Mouse (Mus musculus): ENCODE results near the gene Bmx. TPM values are rescaled to one million over a fixed set of nuclear protein-coding genes. Genes with fewer than 3 reads are reported as not detected.

Bmx gene
- polyA plus RNA-seq, 1 experiment from 2014 or later: 0.12 TPM

GRCm38 (mm10) chrX:164175311-164175710, 82.7 kb downstream of the Bmx start:
- WGBS: 94% methylated on average over 1 of the region's 1 CpGs
- H3K36me3 ChIP-seq: no peaks in the 10 kb centered on the region
- H3K4me3 ChIP-seq (replicated peaks): no peak overlapping the region
- H3K9me3 ChIP-seq (replicated peaks): no peaks in the 10 kb centered on the region
- H3K27ac ChIP-seq (replicated peaks): no peak overlapping the region
- no peak overlapping the region for H3K9ac ChIP-seq (replicated peaks)
- 0 out of 2 replicates have a peak, but pooled peaks cover 2% of the 10 kb centered on the region for H3K27me3 ChIP-seq (replicated peaks)
- H3K4me1 ChIP-seq: no peaks in the 10 kb centered on the region
- H3K4me2 ChIP-seq: no peak overlapping the region
- no peak for ATAC-seq (ENCODE audit: low FRiP score)

- Histone ChIP-seq H3K9ac (replicated peaks) (no peak overlapping the region), H3K36me3 (no peaks in the 10 kb centered on the region), H3K4me1 (no peaks in the 10 kb centered on the region), H3K4me2 (no peak overlapping the region), H3K4me3 (replicated peaks) (no peak overlapping the region), H3K27me3 (replicated peaks) (0 out of 2 replicates have a peak, but pooled peaks cover 2% of the 10 kb centered on the region), H3K9me3 (replicated peaks) (no peaks in the 10 kb centered on the region), H3K27ac (replicated peaks) (no peak overlapping the region)
- no peak for ATAC-seq (ENCODE audit: low FRiP score)
- 97% methylated on average over 4 of the region's 4 CpGs for WGBS
Measured at GRCm38 (mm10) chrX:164173880-164174279, 84.1 kb downstream of the Bmx start.

DNA sequence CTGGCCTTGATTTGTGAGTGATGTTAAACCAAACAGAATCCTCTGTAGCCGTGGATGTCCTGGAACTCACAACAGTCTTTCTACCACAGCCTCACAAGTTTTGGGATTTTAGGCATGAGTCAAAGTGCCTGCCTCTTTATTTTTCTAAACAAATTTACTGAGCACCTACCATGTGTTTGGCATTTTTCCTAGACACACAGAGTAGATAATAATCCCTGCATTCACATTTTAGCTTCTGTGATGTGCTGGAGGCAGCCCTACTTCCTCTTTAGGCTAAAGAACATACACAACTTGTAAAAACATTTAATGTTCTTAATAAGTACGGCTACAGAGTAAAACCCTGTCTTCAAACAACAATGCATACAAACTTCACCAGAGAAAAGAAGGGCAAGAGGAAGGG, 87.0 kb downstream of the Bmx start:
- no peak for ATAC-seq (ENCODE audit: low FRiP score)
- Histone ChIP-seq H3K27me3 (replicated peaks) (0 out of 2 replicates have a peak, but pooled peaks cover 5% of the 10 kb centered on the region), H3K4me2 (no peak overlapping the region), H3K36me3 (no peaks in the 10 kb centered on the region), H3K9ac (replicated peaks) (no peak overlapping the region), H3K4me1 (no peaks in the 10 kb centered on the region), H3K4me3 (replicated peaks) (no peak overlapping the region), H3K27ac (replicated peaks) (no peak overlapping the region), H3K9me3 (replicated peaks) (no peaks in the 10 kb centered on the region)
- 81% methylated on average over 2 of the region's 2 CpGs for WGBS

GRCm38 (mm10) chrX:164164681-164165080, 93.3 kb downstream of the Bmx start:
- Histone ChIP-seq H3K27ac (replicated peaks) (no peak overlapping the region), H3K36me3 (no peaks in the 10 kb centered on the region), H3K9ac (replicated peaks) (no peak overlapping the region), H3K4me3 (replicated peaks) (no peak overlapping the region), H3K4me1 (no peaks in the 10 kb centered on the region), H3K9me3 (replicated peaks) (no peaks in the 10 kb centered on the region), H3K27me3 (replicated peaks) (peaks cover 10% of the 10 kb centered on the region; the same call in 1 of the 2 replicates), H3K4me2 (no peak overlapping the region)
- WGBS: 84% methylated on average over 1 of the region's 1 CpGs
- ATAC-seq (ENCODE audit: low FRiP score): no peak

DNA sequence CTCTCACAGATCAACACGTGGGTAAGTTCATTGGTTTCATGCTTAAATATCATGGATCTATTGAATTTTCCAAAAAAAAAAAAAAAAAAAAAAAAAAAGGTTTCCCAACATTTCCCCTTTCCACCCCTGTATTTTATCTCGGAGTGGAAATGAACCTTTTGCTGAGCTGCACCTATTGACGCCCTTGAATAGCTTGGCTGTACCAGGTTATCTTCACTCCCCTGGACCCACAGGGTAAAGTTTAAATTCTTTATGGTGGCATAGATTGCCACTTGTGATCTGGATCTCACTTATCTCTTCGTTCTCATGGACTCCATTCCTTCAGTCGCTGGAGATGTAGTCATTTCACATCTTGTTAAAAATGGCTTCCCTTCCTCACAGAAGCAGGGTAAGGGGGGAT, 103.4 kb downstream of the Bmx start:
- Histone ChIP-seq H3K4me1 (no peaks in the 10 kb centered on the region), H3K36me3 (no peaks in the 10 kb centered on the region), H3K9ac (replicated peaks) (no peak overlapping the region), H3K27me3 (replicated peaks) (peaks cover under 1% of the 10 kb centered on the region; the same call in 1 of the 2 replicates), H3K9me3 (replicated peaks) (no peaks in the 10 kb centered on the region), H3K4me3 (replicated peaks) (no peak overlapping the region), H3K4me2 (no peak overlapping the region), H3K27ac (replicated peaks) (no peak overlapping the region)
- 84% methylated on average over 5 of the region's 5 CpGs for WGBS
- no peak for ATAC-seq (ENCODE audit: low FRiP score)

DNA sequence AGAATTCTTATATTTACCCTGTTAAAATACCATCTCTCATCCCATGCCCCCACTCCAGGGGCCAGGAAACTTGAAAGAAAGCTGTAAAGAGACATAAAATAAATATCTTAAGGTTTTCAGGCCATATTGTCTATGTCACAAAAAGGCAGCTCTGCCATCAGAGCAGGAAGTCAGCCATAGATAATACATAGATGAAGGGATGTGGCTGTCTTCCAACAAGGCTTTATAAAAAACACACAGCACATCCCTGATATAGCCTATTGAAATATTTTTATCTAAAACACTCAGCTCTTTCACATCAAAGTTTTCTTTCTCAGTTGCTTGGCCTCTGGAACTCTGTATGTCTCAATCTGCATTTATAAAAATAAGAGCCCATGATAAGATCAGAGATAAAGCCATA, 104.4 kb downstream of the Bmx start:
- ATAC-seq (ENCODE audit: low FRiP score): no peak

DNA sequence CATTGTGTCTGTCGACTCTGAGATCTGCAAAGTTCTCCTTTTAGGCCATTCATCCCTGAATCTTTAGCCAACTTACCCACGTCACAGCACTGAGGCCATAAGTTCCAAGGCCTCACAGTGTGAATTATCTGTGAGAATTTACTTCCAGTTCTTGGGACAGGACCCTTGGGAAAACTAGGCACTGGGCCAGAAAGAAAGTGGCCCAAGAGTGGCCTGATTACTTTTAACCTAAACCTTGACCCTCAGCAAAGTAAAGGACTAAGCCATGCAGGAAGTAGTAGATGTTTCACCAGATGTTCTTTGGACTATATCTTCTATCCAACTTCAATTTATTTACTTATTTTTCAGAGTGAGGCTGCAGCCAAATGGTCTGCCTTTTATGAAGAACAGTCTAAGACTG, 105.3 kb downstream of the Bmx start:
- no peak for ATAC-seq (ENCODE audit: low FRiP score)

More for the DNA sequence above, 104.4 kb downstream of the Bmx start:
- Histone ChIP-seq H3K9me3 (replicated peaks) (no peaks in the 10 kb centered on the region), H3K4me1 (no peaks in the 10 kb centered on the region), H3K36me3 (no peaks in the 10 kb centered on the region), H3K27me3 (replicated peaks) (no peaks in the 10 kb centered on the region; the same call in 1 of the 2 replicates), H3K27ac (replicated peaks) (no peak overlapping the region), H3K4me2 (no peak overlapping the region), H3K4me3 (replicated peaks) (no peak overlapping the region), H3K9ac (replicated peaks) (no peak overlapping the region)

GRCm38 (mm10) chrX:164145463-164146250, 112.3 kb downstream of the Bmx start:
- Histone ChIP-seq H3K4me3 (replicated peaks) (no peak overlapping the region), H3K36me3 (no peaks in the 10 kb centered on the region), H3K4me1 (no peaks in the 10 kb centered on the region), H3K4me2 (no peak overlapping the region), H3K27me3 (replicated peaks) (no peaks in the 10 kb centered on the region; the same call in 1 of the 2 replicates), H3K27ac (replicated peaks) (no peak overlapping the region), H3K9me3 (replicated peaks) (no peaks in the 10 kb centered on the region), H3K9ac (replicated peaks) (no peak overlapping the region)
- WGBS: 89% methylated on average over 6 of the region's 6 CpGs
- no peak for ATAC-seq (ENCODE audit: low FRiP score)

More for the DNA sequence above, 105.3 kb downstream of the Bmx start:
- Histone ChIP-seq H3K4me1 (no peaks in the 10 kb centered on the region), H3K4me2 (no peak overlapping the region), H3K36me3 (no peaks in the 10 kb centered on the region), H3K4me3 (replicated peaks) (no peak overlapping the region), H3K27me3 (replicated peaks) (no peaks in the 10 kb centered on the region; the same call in 1 of the 2 replicates), H3K27ac (replicated peaks) (no peak overlapping the region), H3K9me3 (replicated peaks) (no peaks in the 10 kb centered on the region), H3K9ac (replicated peaks) (no peak overlapping the region)
- 40% methylated on average over 2 of the region's 2 CpGs for WGBS

Other genes starting within 250 kb of the Bmx start
- gene Car5b, start 230.2 kb downstream of the Bmx start, polyA plus RNA-seq (2015; fragmentation: Nextera tagmentation; extraction: Ambion mirVana): 0.79 and 1.00 TPM in 2 replicates
- gene Siah1b, start 181.7 kb downstream of the Bmx start, polyA plus RNA-seq (2015; fragmentation: Nextera tagmentation; extraction: Ambion mirVana): 16.9 and 18.1 TPM in 2 replicates
- not detected in 2 replicates for gene Cltrn, start 169.4 kb downstream of the Bmx start, polyA plus RNA-seq (2015; fragmentation: Nextera tagmentation; extraction: Ambion mirVana)
- 0.10 and 3.2 TPM in 2 replicates for gene Ace2, start 118.9 kb downstream of the Bmx start, polyA plus RNA-seq (2015; fragmentation: Nextera tagmentation; extraction: Ambion mirVana)
- gene Pir, start 11.2 kb upstream of the Bmx start, polyA plus RNA-seq (2015; fragmentation: Nextera tagmentation; extraction: Ambion mirVana): 3.0 and 7.0 TPM in 2 replicates
- 0.36 and 1.4 TPM in 2 replicates for gene Vegfd, start 115.2 kb upstream of the Bmx start, polyA plus RNA-seq (2015; fragmentation: Nextera tagmentation; extraction: Ambion mirVana)
- 5.0 and 7.7 TPM in 2 replicates for gene Piga, start 161.6 kb upstream of the Bmx start, polyA plus RNA-seq (2015; fragmentation: Nextera tagmentation; extraction: Ambion mirVana)
- not detected in 2 replicates for gene Asb11, start 178.8 kb upstream of the Bmx start, polyA plus RNA-seq (2015; fragmentation: Nextera tagmentation; extraction: Ambion mirVana)
- gene Asb9, start 248.1 kb upstream of the Bmx start, polyA plus RNA-seq (2015; fragmentation: Nextera tagmentation; extraction: Ambion mirVana): not detected in 2 replicates